Mouse (Mus musculus): ENCODE measurements around the gene Hapln4. TPM values are rescaled to one million over a fixed set of nuclear protein-coding genes. Genes with fewer than 3 reads are reported as not detected.

The Hapln4 gene
- polyA plus RNA-seq, 1 experiment from 2014 or later = 0.07 TPM

DNA sequence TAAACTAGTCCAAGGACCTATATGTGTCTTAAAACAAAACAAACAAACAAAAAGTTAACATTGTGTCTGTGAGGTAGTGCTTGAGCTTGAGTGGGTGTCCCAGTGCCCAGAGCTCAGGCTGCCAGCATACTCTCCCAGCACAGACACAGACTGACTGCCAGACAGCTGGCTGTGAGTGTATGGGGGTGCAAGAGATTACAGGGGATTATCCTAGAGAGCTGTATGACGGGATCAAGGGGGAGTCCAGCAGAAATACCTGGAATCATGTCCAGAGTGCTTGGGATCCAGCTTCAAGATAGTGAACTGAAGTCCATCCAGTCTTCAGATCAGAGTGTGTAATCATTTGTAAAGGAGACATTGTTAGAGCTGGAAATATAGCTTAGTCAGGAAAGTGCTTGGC, 25.5 kb upstream of the Hapln4 start:
- H3K4me2 ChIP-seq (ENCODE audit: low read depth, low read length) = no peak overlapping the region
- peaks cover 14% of the 10 kb centered on the region for H3K36me3 ChIP-seq (replicated peaks; ENCODE audit: control insufficient read depth, insufficient read depth, low read depth, low read length)
- no peak overlapping the region for H3K9ac ChIP-seq (replicated peaks; ENCODE audit: low read length)
- H3K27me3 ChIP-seq (ENCODE audit: control insufficient read depth, insufficient read depth, low read length) = no peaks in the 10 kb centered on the region
- H3K9me3 ChIP-seq (replicated peaks; ENCODE audit: control insufficient read depth, low read length) = no peaks in the 10 kb centered on the region
- DNase-seq (ENCODE audit: low spot score) = no peak
- H3K27ac ChIP-seq (replicated peaks; ENCODE audit: low read depth, low read length) = no peak overlapping the region
- 90% methylated on average over 1 of the region's 1 CpGs for WGBS
- no peak for ATAC-seq (replicated peaks; ENCODE audit: insufficient number of reproducible peaks, low FRiP score, low TSS enrichment, low read depth)
- H3K4me3 ChIP-seq (ENCODE audit: low read depth, low read length) = no peak overlapping the region
- H3K4me1 ChIP-seq (ENCODE audit: control insufficient read depth, insufficient read depth, low read length) = no peaks in the 10 kb centered on the region

DNA sequence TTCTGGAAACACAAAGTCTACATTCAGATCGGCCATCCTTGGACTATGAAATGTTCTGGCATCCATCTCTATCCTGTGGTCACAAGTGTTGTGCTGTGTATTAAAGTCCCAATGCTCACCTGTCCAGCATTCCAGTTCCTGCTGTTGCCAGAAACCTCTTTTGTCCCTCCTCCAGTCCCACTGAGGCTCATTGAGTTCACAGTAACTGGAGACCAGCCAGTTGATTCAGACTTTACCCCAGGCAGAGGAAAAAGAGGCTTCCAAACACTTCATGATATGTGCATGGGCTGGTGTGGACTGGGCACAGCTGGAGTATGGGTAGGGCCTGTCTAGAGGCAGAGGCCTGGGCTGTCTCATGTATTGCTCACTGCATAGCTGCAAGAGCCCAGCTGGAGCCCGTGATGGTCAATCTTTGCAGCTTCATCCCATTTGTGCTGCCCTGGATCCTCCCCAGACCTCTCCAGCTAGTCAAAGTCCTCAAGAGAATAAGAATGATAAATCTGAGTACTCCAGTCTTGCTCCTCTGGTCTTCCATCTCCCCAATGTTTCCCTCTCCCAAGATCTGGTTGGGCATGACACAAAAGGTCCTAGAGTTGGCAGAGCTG, 11.3 kb upstream of the Hapln4 start:
- no peak overlapping the region for H3K4me2 ChIP-seq (ENCODE audit: low read depth, low read length)
- WGBS = 80% methylated on average over 2 of the region's 2 CpGs
- peaks cover 4% of the 10 kb centered on the region for H3K36me3 ChIP-seq (replicated peaks; ENCODE audit: control insufficient read depth, insufficient read depth, low read depth, low read length)

DNA sequence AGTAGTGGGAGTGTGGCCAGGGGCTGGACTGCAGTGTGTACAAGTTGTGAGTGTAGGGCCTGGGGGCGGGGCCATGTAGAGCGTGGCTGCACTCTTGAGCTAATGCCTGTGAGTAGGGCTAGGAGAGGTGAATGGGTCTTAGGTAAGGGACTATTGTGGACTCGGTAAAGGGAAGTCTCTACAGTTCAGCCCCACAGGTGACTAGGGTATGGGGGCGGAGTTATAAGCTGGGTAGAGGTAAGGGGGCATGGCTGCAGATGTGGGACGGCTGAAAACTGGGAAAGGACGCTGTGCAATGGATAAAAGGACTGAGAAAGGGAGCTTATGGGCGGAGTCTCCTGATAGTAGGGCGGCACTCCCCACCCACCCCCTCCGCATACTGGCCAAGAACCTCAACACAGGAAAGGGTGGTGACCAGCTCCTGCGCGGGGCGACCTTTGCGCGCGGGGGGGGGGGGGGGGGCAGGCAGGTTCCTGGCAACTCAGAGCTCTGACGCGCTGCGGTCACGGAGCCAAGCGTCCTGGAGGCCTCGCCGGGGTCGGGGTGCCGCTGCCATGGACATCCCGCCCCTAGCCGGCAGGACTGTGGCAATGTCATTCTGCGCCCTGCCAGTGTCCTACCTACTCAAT, 10.7 kb upstream of the Hapln4 start, which contains the start of gene Tm6sf2:
TSS of gene Tm6sf2 (plus strand) at position 484 of the 629 bp plus-strand sequence.
- Histone ChIP-seq H3K4me2 (ENCODE audit: low read depth, low read length) (peak within 1 kb of the TSS; percentile 29), H3K4me1 (ENCODE audit: control insufficient read depth, insufficient read depth, low read length) (no peaks in the 10 kb centered on the region), H3K9ac (replicated peaks; ENCODE audit: low read length) (0 out of 2 replicates have a peak within 1 kb of the TSS, but pooled peaks have one; percentile 18), H3K9me3 (replicated peaks; ENCODE audit: control insufficient read depth, low read length) (no peaks in the 10 kb centered on the region), H3K27ac (replicated peaks; ENCODE audit: low read depth, low read length) (no peak within 1 kb of the TSS), H3K4me3 (ENCODE audit: low read depth, low read length) (no peak within 1 kb of the TSS), H3K27me3 (ENCODE audit: control insufficient read depth, insufficient read depth, low read length) (no peaks in the 10 kb centered on the region), H3K36me3 (replicated peaks; ENCODE audit: control insufficient read depth, insufficient read depth, low read depth, low read length) (peaks cover 2% of the 10 kb centered on the region)
- WGBS = 13% methylated on average over 23 of the region's 27 CpGs
- peak; percentile 57 for ATAC-seq (replicated peaks; ENCODE audit: insufficient number of reproducible peaks, low FRiP score, low TSS enrichment, low read depth)
- no peak for DNase-seq (ENCODE audit: low spot score)

More for the DNA sequence above, 11.3 kb upstream of the Hapln4 start:
- no peaks in the 10 kb centered on the region for H3K9me3 ChIP-seq (replicated peaks; ENCODE audit: control insufficient read depth, low read length)
- H3K4me1 ChIP-seq (ENCODE audit: control insufficient read depth, insufficient read depth, low read length) = no peaks in the 10 kb centered on the region
- ATAC-seq (replicated peaks; ENCODE audit: insufficient number of reproducible peaks, low FRiP score, low TSS enrichment, low read depth) (no peak), DNase-seq (ENCODE audit: low spot score) (no peak)
- H3K9ac ChIP-seq (replicated peaks; ENCODE audit: low read length) = no peak overlapping the region
- no peak overlapping the region for H3K4me3 ChIP-seq (ENCODE audit: low read depth, low read length)
- no peak overlapping the region for H3K27ac ChIP-seq (replicated peaks; ENCODE audit: low read depth, low read length)
- H3K27me3 ChIP-seq (ENCODE audit: control insufficient read depth, insufficient read depth, low read length) = no peaks in the 10 kb centered on the region

DNA sequence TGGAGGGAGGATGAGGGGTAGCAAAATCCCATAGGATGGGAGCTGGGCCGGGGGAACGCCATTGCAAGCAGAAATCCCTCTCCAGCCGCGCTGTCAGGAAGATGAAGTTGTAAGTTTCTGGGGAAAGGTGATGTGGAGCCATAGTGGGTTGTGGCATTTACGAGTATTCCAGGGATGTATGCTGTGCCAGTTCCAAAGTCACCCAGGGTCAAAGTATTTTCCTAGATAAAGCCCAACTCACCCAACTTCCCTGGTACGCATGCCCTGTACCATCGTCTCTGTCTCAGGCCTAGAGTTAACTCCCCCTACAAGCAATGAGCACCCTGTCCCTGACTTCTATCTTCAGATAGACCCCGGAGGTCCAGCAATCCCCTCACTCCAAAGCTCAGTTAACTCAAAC, 10.1 kb upstream of the Hapln4 start:
- peaks cover under 1% of the 10 kb centered on the region for H3K36me3 ChIP-seq (replicated peaks; ENCODE audit: control insufficient read depth, insufficient read depth, low read depth, low read length)
- H3K4me3 ChIP-seq (ENCODE audit: low read depth, low read length) = no peak overlapping the region
- H3K27ac ChIP-seq (replicated peaks; ENCODE audit: low read depth, low read length) = no peak overlapping the region
- H3K9ac ChIP-seq (replicated peaks; ENCODE audit: low read length) = no peak overlapping the region
- no peaks in the 10 kb centered on the region for H3K4me1 ChIP-seq (ENCODE audit: control insufficient read depth, insufficient read depth, low read length)
- H3K9me3 ChIP-seq (replicated peaks; ENCODE audit: control insufficient read depth, low read length) = no peaks in the 10 kb centered on the region
- no peak for DNase-seq (ENCODE audit: low spot score)
- WGBS = 56% methylated on average over 8 of the region's 8 CpGs
- H3K27me3 ChIP-seq (ENCODE audit: control insufficient read depth, insufficient read depth, low read length) = no peaks in the 10 kb centered on the region
- H3K4me2 ChIP-seq (ENCODE audit: low read depth, low read length) = peak overlapping the region; percentile 29; the same call in 1 of the 2 replicates
- ATAC-seq (replicated peaks; ENCODE audit: insufficient number of reproducible peaks, low FRiP score, low TSS enrichment, low read depth) = no peak

DNA sequence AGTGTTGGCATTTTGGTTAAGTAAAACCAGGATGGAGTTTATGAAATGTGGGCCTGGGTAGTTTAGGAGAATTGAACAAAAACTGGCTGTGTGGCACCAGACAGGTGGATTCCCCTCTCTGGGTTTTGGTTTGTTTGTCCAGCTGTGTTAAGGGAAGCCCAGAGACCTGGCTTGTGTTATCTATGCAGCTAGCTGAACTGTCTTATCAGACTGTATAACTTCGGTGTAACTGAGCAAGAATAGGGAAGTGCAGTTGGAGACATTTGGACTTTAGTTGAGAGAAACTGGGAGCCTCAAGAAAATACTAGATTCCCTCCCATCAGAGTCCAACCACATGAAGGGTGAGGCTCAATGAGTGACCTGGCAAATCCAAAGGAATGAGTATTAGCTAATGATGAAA, 9.6 kb upstream of the Hapln4 start:
- Histone ChIP-seq H3K4me1 (ENCODE audit: control insufficient read depth, insufficient read depth, low read length) (no peaks in the 10 kb centered on the region), H3K9me3 (replicated peaks; ENCODE audit: control insufficient read depth, low read length) (no peaks in the 10 kb centered on the region), H3K4me2 (ENCODE audit: low read depth, low read length) (no peak overlapping the region), H3K9ac (replicated peaks; ENCODE audit: low read length) (no peak overlapping the region), H3K27ac (replicated peaks; ENCODE audit: low read depth, low read length) (no peak overlapping the region), H3K4me3 (ENCODE audit: low read depth, low read length) (no peak overlapping the region), H3K27me3 (ENCODE audit: control insufficient read depth, insufficient read depth, low read length) (no peaks in the 10 kb centered on the region), H3K36me3 (replicated peaks; ENCODE audit: control insufficient read depth, insufficient read depth, low read depth, low read length) (no peaks in the 10 kb centered on the region; the same call in 1 of the 2 replicates)
- no peak for DNase-seq (ENCODE audit: low spot score)
- ATAC-seq (replicated peaks; ENCODE audit: insufficient number of reproducible peaks, low FRiP score, low TSS enrichment, low read depth) = no peak
- 92% methylated on average over 1 of the region's 1 CpGs for WGBS

DNA sequence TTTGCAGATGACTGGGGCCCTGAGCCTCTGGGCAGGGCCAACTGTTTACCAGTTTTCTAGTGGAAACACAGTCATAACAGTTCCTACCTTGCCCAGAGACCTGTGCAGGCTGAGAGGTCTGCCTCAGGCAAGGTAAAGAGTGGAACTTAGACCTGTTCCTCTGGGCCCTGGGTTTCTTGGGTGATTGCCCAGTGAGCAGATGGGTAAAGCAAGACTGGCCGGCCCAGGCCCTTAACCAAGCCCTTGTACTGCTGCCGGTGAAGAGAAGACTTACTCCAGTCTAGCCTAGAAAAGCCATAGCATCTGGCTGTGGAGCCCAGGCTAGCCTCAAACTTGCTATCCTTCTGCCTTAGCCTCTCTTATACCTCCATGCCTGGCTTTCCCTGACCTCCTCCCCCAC, 1.3 kb upstream of the Hapln4 start:
- Histone ChIP-seq H3K4me3 (ENCODE audit: low read depth, low read length) (no peak overlapping the region), H3K9me3 (replicated peaks; ENCODE audit: control insufficient read depth, low read length) (no peaks in the 10 kb centered on the region), H3K36me3 (replicated peaks; ENCODE audit: control insufficient read depth, insufficient read depth, low read depth, low read length) (no peaks in the 10 kb centered on the region), H3K27me3 (ENCODE audit: control insufficient read depth, insufficient read depth, low read length) (peaks cover 48% of the 10 kb centered on the region), H3K4me2 (ENCODE audit: low read depth, low read length) (no peak overlapping the region), H3K4me1 (ENCODE audit: control insufficient read depth, insufficient read depth, low read length) (peaks cover 4% of the 10 kb centered on the region; the same call in 1 of the 2 replicates), H3K27ac (replicated peaks; ENCODE audit: low read depth, low read length) (no peak overlapping the region), H3K9ac (replicated peaks; ENCODE audit: low read length) (no peak overlapping the region)
- WGBS = 89% methylated on average over 2 of the region's 2 CpGs
- ATAC-seq (replicated peaks; ENCODE audit: insufficient number of reproducible peaks, low FRiP score, low TSS enrichment, low read depth) = no peak
- no peak for DNase-seq (ENCODE audit: low spot score)

DNA sequence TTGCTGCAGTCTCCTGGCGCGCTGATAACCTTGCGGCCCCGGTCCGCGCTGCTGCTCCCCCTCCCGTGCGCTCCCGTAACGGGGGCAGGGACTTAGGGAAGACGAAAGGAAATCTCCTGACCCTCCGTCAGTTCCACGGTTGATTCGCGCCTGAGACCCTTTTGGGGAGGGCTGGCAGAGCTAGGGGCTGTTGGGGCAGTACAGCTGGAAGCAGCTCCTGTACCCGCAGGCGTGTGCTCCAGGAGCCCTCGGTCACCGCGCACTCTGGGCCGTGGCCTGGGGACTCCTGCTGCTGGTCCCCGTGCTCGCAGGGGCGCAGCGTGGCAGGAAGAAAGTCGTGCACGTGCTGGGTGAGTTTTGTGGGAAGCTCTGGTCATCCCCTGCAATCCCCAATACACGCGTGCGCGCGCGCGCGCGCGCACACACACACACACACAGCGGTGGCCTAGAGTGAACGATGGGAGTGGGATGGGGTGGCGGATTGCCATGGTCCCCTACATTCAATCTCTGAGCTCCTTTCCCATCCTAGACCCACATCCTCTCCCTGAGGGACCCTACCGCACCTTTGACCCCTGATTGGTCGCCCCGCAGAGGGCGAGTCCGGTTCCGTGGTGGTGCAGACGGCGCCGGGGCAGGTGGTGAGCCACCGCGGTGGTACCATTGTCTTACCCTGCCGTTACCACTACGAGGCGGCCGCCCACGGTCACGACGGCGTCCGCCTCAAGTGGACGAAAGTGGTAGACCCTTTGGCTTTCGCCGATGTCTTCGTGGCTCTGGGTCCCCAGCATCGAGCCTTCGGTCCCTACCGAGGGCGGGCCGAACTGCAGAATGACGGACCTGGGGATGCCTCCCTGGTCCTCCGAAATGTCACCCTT, 1.2 kb downstream of the Hapln4 start:
- peak overlapping the region; percentile 56 for H3K4me2 ChIP-seq (ENCODE audit: low read depth, low read length)
- H3K9ac ChIP-seq (replicated peaks; ENCODE audit: low read length) = peak overlapping the region; percentile 41
- no peaks in the 10 kb centered on the region for H3K9me3 ChIP-seq (replicated peaks; ENCODE audit: control insufficient read depth, low read length)
- ATAC-seq (replicated peaks; ENCODE audit: insufficient number of reproducible peaks, low FRiP score, low TSS enrichment, low read depth) (no peak; the same call in 1 of the 2 replicates), DNase-seq (ENCODE audit: low spot score) (peak; percentile 33)
- H3K27ac ChIP-seq (replicated peaks; ENCODE audit: low read depth, low read length) = no peak overlapping the region
- H3K4me3 ChIP-seq (ENCODE audit: low read depth, low read length) = peak overlapping the region; percentile 32
- peaks cover 8% of the 10 kb centered on the region; the same call in 1 of the 2 replicates for H3K4me1 ChIP-seq (ENCODE audit: control insufficient read depth, insufficient read depth, low read length)
- 1% methylated on average over 71 of the region's 71 CpGs for WGBS
- H3K27me3 ChIP-seq (ENCODE audit: control insufficient read depth, insufficient read depth, low read length) = peaks cover 73% of the 10 kb centered on the region
- H3K36me3 ChIP-seq (replicated peaks; ENCODE audit: control insufficient read depth, insufficient read depth, low read depth, low read length) = no peaks in the 10 kb centered on the region
